Mouse (Mus musculus): Measurements from ENCODE around the gene Ehd3.

Gene Ehd3

DNA sequence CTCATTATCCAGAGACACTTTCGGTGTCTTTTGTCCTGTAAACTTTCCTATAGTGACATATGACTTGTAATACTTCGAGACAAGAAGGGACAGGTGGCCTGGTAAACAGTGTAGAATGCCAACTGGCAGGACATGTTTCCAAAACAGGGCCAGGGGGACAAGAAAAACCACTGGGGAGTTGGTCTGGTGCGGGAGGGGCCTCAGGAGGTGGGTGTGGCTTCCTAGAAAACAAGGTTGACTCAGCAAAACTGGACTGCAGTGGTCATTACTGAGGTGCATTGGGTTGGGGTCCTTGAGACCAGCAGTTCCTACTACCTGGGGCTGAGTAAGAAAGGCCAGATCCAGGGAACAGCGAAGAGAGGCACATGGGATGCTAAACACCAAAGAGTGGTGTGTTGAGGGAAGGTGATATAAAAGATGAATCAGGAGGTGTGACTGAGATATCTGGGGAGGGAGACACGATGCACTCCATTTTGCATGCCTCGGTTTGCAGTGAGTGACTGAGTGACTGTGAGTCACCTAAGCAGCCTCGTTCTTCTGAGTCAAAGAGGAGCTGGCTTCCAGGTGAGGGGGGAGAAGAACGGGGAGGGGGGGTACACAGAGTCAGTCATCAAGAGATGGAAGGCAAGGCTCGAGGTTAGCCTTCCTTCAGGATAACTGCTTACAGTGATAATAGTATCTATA, 13.9 kb downstream of the Ehd3 start:
- H3K27me3 ChIP-seq (ENCODE audit: control insufficient read depth, insufficient read depth, low read length, poor library complexity, severe bottlenecking) = no peaks in the 10 kb centered on the region
- H3K36me3 ChIP-seq (ENCODE audit: control insufficient read depth, insufficient read depth, low read length, poor library complexity, severe bottlenecking) = no peaks in the 10 kb centered on the region
- no peak for DNase-seq (ENCODE audit: low read depth, low spot score)

DNA sequence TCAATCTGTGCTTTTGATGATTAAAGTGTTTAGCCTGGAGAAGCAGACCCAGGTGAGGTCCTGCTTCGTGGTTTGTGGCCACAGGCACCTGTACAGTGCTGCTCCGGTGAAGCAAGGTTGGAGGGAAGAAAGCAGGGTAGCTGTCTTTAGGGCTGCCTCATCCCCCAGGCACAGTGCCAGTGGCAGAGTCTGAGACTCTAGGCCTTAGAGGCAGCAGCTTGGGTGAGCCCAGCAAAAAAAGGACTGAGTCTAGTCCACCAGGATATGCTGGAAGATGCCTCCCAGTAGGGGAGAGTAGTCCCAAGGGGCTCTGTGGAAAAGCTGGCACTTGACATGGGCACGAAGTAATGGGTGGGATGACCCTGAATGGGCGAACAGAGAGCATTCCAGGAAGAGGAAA, 15.0 kb downstream of the Ehd3 start:
- DNase-seq (ENCODE audit: low read depth, low spot score) = no peak
- no peaks in the 10 kb centered on the region for H3K27me3 ChIP-seq (ENCODE audit: control insufficient read depth, insufficient read depth, low read length, poor library complexity, severe bottlenecking)
- H3K36me3 ChIP-seq (ENCODE audit: control insufficient read depth, insufficient read depth, low read length, poor library complexity, severe bottlenecking) = no peaks in the 10 kb centered on the region

DNA sequence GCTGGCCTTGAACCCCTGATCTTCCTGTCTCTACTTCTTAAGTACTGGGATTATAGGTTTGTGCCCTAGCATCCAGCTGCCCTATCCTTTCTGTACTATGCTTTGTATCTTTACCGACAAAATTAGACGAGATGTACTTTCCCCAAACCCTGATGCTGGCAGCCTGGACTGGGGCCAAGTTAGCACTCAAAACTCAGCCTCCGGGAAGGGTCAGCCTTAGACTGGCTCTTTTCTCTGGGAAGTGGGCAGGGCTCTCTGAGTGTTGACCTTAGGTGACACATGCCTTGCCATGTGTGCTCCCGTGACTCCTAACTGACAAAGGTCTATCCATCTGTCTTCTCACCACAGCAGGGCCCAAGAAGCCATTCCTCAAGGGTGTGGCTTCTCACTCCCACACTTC, 16.8 kb downstream of the Ehd3 start:
- H3K27me3 ChIP-seq (ENCODE audit: control insufficient read depth, insufficient read depth, low read length, poor library complexity, severe bottlenecking) = no peaks in the 10 kb centered on the region
- no peak for DNase-seq (ENCODE audit: low read depth, low spot score)
- H3K36me3 ChIP-seq (ENCODE audit: control insufficient read depth, insufficient read depth, low read length, poor library complexity, severe bottlenecking) = no peaks in the 10 kb centered on the region

DNA sequence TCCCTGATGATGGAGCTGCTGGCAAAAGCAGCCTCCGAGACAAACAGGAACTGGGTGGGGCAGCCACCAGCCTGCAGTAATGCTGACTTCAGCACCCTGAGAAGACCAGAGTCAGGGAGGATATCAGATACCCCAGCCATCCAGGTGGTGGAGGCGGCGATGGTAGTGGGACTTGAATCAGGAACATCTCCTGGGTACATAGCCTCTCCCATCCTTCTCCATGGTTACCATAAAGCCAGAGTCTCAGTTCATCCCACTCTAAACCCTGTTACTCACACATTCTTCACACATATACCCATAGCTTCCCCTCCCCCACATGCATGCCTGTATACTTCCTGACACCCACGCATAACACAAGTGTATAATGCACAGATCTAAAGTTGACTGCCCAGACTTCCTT, 18.3 kb downstream of the Ehd3 start:
- DNase-seq (ENCODE audit: low read depth, low spot score) = peak; percentile 37
- Histone ChIP-seq H3K36me3 (ENCODE audit: control insufficient read depth, insufficient read depth, low read length, poor library complexity, severe bottlenecking) (no peaks in the 10 kb centered on the region), H3K27me3 (ENCODE audit: control insufficient read depth, insufficient read depth, low read length, poor library complexity, severe bottlenecking) (no peaks in the 10 kb centered on the region)

DNA sequence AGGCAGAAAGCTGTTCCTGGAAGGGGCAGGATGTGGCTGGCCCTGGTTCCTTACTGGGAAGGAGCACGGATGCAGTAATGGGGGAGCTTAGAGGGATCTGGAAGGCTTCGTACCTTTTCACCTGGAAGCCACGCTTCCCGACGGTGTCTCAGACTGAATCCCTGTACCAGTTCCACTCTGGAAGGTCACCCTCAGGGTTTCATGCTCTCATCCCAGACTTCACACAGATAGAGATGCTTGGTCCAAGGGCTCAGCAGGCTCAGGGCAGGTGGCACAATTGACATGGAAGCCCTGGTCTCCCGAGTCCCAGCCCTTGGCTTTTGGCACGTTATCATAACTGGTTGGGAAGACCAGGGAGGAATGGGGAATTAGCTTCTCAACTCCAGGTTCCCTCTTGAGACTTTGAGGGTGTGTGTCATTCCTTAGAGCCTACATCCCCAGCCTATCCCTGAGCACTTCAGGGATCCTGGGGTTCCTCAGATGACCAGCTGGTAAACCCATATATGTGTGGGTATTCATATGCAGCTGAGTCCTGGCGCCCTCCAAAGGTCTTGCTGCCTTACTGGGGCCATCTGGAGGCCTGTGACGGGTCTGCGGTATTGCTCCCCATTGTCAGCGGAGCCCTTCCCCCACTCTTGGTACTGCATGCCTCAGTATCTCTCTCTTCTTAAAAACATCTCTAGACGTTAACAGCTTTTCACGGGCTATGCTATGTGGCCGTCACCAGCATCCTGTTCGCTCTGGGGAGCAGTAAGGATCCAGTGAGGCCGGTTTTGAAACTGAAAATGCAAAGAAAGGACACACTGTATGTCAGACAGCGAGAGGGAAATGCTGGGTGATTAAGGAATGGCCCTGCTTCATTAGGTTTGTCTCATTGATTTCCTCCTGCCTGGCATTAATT, 19.4 kb downstream of the Ehd3 start:
- Histone ChIP-seq H3K27me3 (ENCODE audit: control insufficient read depth, insufficient read depth, low read length, poor library complexity, severe bottlenecking) (no peaks in the 10 kb centered on the region), H3K36me3 (ENCODE audit: control insufficient read depth, insufficient read depth, low read length, poor library complexity, severe bottlenecking) (no peaks in the 10 kb centered on the region)
- DNase-seq (ENCODE audit: low read depth, low spot score) = no peak

DNA sequence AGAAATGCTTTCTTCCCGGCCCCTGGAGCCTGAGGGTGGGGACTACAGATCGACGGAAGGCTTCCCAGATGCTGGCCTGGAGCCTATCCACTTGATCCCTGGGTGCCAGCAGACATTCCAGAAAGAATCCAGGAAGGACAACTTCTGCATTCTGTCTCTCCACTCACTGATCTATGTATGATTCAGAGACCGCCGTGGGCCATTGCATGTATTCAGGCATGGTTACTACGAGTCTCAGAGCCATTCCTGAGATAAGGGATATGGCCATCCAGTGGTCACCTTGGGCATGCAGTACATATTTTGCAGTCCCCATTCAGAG, 20.0 kb downstream of the Ehd3 start:
- H3K36me3 ChIP-seq (ENCODE audit: control insufficient read depth, insufficient read depth, low read length, poor library complexity, severe bottlenecking) = no peaks in the 10 kb centered on the region
- no peaks in the 10 kb centered on the region for H3K27me3 ChIP-seq (ENCODE audit: control insufficient read depth, insufficient read depth, low read length, poor library complexity, severe bottlenecking)
- no peak for DNase-seq (ENCODE audit: low read depth, low spot score)

DNA sequence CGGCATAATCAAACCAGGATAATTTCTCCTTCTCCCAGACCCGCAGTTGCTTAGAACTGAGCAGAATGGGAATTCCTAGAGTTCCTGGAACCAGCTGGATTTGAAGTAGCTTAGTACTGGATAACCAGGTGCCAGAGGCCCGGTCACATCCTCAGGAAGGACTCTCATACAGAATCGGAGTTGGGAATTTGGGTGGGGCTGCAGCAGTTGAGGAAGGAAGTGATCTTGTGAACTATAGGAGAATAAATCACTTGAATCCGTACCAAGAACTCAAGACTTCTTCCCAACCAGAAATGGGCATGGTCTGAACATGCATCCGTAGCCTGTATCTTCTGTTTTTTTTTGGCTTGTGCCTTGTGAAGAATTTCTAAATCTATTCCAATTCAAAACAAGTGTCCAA, 22.2 kb downstream of the Ehd3 start:
- no peak for DNase-seq (ENCODE audit: low read depth, low spot score)
- Histone ChIP-seq H3K36me3 (ENCODE audit: control insufficient read depth, insufficient read depth, low read length, poor library complexity, severe bottlenecking) (no peaks in the 10 kb centered on the region), H3K27me3 (ENCODE audit: control insufficient read depth, insufficient read depth, low read length, poor library complexity, severe bottlenecking) (no peaks in the 10 kb centered on the region)

DNA sequence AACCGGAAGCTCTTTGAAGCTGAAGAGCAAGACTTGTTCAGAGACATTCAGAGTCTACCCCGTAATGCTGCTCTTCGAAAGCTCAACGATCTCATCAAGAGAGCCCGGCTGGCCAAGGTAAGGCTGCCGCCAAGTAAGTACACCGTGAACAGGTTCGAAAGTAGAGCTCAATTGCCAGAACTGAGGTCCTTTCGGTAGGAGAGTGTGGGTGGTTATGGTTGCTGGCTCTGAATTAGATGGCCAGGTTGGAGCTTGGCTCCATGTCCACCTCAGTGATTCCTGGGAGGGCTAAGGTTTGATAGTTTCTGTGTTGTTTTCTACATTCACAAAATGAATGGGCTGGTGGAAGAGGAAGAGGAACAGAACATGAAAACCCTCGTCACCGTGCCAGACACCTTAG, 23.5 kb downstream of the Ehd3 start:
- no peaks in the 10 kb centered on the region for H3K36me3 ChIP-seq (ENCODE audit: control insufficient read depth, insufficient read depth, low read length, poor library complexity, severe bottlenecking)
- H3K27me3 ChIP-seq (ENCODE audit: control insufficient read depth, insufficient read depth, low read length, poor library complexity, severe bottlenecking) = no peaks in the 10 kb centered on the region
- no peak for DNase-seq (ENCODE audit: low read depth, low spot score)

DNA sequence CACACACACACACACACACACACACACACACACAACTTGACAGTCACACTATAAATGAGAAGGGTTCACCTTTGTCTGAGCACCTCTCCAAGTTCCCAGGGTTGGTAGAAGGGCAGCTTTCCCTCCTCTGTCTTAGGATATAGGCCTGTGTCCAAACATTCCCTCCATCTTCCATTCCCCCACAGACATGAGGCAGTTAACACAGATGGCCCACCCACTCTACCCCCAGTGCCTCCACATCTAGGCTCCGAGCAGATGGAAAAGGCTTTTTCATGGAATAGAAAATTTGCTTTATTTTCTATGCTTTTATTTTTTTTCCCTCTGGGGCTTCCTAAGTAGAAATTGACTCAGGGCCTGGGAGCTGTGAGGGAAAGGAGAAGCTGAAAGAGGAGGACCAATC, 26.6 kb downstream of the Ehd3 start:
- no peaks in the 10 kb centered on the region for H3K27me3 ChIP-seq (ENCODE audit: control insufficient read depth, insufficient read depth, low read length, poor library complexity, severe bottlenecking)
- H3K36me3 ChIP-seq (ENCODE audit: control insufficient read depth, insufficient read depth, low read length, poor library complexity, severe bottlenecking) = no peaks in the 10 kb centered on the region
- DNase-seq (ENCODE audit: low read depth, low spot score) = no peak

DNA sequence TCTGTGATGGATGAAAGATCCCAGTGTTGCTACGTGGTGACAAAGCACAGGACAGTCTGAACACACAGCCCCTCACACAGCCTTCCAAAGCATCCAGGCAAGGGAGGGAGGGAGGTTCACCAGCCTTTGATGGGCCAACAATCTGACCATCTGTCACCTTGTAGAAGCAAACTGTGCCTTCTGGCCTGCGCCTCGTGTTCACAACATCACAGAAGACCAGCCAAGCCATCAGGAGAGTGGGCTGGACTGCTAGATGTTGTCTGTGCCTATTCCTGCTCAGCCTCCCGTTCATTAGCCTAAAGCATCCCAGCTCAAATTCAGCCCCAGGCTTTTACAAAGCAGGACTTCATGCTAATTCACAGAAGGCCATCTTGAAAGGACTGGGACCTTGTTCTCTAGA, 27.5 kb downstream of the Ehd3 start:
- Histone ChIP-seq H3K36me3 (ENCODE audit: control insufficient read depth, insufficient read depth, low read length, poor library complexity, severe bottlenecking) (no peaks in the 10 kb centered on the region), H3K27me3 (ENCODE audit: control insufficient read depth, insufficient read depth, low read length, poor library complexity, severe bottlenecking) (no peaks in the 10 kb centered on the region)
- no peak for DNase-seq (ENCODE audit: low read depth, low spot score)

DNA sequence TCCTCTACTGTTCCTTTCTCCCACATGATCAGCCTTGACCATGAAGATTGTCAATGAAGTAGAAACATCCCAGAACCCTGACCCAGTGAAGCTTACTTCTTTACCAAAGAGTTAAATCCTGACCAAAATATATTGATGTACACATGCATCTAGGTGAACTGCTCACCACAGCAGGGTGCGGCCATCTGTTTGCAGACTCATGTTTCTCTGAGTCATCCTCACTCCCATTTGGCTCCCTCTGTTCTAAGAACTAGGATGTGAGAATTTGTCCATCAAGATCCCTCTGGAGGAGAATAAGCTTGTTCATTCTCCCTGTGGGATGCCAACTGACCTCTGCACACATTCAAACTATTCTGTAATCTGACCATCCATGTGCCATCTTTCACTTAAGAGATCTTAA, 29.0 kb downstream of the Ehd3 start:
- Histone ChIP-seq H3K27me3 (ENCODE audit: control insufficient read depth, insufficient read depth, low read length, poor library complexity, severe bottlenecking) (no peaks in the 10 kb centered on the region), H3K36me3 (ENCODE audit: control insufficient read depth, insufficient read depth, low read length, poor library complexity, severe bottlenecking) (no peaks in the 10 kb centered on the region)
- DNase-seq (ENCODE audit: low read depth, low spot score) = no peak

DNA sequence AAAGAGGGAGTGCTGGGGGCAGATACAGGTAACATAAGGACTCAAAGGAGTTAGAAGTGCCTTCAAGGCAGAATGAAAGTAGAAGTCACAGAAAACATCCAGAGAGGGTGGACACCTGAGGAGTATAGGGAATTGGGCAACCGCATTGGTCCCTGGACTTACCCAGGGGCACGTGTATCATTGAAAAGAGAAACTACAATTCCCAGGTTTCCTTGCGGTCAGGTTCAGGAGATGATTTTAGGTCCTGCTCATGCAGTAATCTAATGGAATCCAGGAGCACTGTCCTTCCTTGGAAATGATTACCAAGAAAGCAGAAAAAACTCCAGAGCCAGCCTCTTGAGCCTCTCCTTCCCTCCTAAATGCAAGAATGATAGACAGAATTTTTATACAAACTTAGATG, 29.5 kb downstream of the Ehd3 start:
- no peak for DNase-seq (ENCODE audit: low read depth, low spot score)
- Histone ChIP-seq H3K27me3 (ENCODE audit: control insufficient read depth, insufficient read depth, low read length, poor library complexity, severe bottlenecking) (no peaks in the 10 kb centered on the region), H3K36me3 (ENCODE audit: control insufficient read depth, insufficient read depth, low read length, poor library complexity, severe bottlenecking) (no peaks in the 10 kb centered on the region)

DNA sequence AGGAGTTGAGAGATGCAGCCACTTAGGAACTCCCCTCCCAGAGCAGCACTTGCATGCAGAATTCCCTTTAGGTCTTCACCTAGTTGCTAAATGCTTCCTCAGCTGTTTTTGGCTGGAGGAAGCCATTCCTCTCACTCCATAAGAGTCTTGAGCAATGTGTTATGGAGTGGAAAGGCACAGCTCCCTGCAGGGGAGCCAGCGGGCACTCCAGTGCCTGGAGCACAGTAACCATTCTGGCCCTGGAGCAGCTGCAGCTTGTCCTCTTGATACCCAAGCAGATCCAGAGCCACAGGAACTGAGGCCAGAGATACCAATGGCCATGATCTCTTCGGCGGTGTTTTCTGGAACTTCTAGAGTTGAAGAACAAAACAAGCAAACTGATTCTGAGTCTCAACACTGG, 32.7 kb downstream of the Ehd3 start:
- H3K36me3 ChIP-seq (ENCODE audit: control insufficient read depth, insufficient read depth, low read length, poor library complexity, severe bottlenecking) = no peaks in the 10 kb centered on the region
- no peaks in the 10 kb centered on the region for H3K27me3 ChIP-seq (ENCODE audit: control insufficient read depth, insufficient read depth, low read length, poor library complexity, severe bottlenecking)
- DNase-seq (ENCODE audit: low read depth, low spot score) = no peak

DNA sequence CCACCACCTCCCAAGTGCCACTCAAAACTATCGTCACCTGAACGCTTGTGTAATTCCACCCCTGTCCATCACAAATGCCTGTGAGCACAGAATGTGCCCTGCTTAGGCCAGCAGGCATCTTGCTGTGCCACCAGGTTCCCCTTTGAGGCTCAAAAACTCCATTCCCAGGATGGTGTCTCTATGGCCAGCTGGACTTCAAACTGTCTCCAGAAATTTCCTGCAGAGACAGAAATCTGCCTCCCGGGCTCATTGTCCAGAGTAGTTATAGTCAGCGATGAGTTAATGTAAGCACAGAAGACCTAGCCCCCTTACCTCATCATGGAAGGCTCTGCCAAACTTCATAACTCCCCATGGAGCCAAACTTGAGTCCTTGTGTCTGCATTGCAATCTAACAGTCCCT, 33.3 kb downstream of the Ehd3 start:
- no peak for DNase-seq (ENCODE audit: low read depth, low spot score)
- no peaks in the 10 kb centered on the region for H3K36me3 ChIP-seq (ENCODE audit: control insufficient read depth, insufficient read depth, low read length, poor library complexity, severe bottlenecking)
- H3K27me3 ChIP-seq (ENCODE audit: control insufficient read depth, insufficient read depth, low read length, poor library complexity, severe bottlenecking) = no peaks in the 10 kb centered on the region

DNA sequence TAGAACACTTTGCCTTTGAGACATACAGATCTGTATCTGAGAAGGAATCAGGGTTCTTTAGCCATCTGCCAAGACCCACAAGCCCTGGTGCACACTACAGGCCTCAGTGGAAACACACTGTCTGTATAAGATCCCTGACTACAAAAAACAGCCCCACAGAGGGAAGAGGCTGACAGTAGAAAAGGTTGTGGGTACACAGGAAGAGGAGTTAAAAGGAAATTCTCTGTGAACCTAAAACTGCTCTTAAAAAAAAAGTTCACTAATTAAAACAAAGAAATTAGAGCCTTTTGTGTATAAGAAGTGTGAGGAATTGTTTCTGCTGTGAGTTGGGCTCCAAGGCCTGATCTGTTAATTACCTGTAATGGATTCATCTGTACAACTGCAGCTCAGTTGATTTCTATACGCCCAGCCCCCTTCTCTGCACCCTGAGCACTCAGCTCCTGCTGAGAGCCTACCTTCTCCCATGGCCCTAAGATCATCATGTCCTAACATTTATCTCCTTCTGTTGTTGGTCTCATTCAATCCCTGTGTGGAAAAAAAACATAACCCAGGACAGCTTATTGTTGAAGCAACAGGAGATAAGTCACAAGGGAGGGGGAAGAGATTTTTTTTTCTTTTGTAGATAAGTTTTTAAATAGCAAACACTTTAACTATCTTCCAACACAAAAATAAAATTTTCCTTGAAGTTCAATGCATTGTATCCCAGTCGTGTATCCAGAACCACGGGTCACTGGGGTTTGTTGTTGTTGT, 35.3 kb downstream of the Ehd3 start:
- H3K36me3 ChIP-seq (ENCODE audit: control insufficient read depth, insufficient read depth, low read length, poor library complexity, severe bottlenecking) = no peaks in the 10 kb centered on the region
- no peaks in the 10 kb centered on the region for H3K27me3 ChIP-seq (ENCODE audit: control insufficient read depth, insufficient read depth, low read length, poor library complexity, severe bottlenecking)
- DNase-seq (ENCODE audit: low read depth, low spot score) = no peak
